In the genomic region with DNA sequence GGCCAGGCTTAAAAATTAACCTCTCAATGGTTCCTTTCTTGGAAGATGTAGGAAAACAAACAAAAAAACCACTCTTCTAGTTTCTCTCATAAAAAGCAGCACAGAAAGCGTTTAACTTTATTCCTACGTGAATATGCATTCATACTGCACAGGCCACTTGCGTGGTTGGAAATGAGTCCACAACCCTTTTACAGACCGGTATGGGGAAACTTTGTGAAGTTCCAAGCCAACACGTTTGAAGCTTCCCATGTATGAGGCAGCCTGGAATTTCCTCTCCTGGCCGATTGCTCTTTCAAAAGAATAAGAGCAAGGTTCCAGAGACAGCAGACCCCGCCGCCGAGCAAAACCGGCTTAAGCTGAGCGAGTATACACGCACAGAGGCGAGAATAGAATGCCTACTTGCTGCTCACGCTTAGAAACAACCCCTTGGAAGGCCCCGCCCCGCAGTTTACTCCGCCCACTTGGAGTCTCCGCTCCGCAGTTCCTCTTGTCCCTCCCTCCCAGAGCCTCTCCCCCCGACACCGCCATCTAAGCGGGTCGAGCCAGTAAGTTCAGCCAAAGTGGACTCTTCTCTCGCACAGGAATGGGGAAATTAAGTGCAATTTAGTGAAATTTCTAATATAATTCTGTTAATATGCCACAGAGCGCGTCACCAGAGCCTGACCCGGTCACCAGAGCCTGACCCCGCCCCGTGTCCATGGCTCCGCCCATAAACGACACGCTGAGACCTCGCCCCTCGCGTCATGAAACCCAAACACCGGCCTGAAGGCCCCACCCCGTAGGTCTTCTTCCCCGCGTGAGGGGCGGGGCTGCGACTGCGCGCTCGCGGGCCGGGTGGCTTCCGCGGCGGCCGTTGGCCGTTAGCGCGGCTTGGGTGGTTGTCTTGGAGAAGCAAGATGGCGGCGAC, we compare ENCODE assay signal across 8 mouse cellular contexts. TPM values are rescaled to one million over a fixed set of nuclear protein-coding genes. Genes with fewer than 3 reads are reported as not detected.
DNase-seq lines count a peak whose midpoint lies in the region; ATAC-seq lines count a peak whose summit lies in the region.
"Not testable (repeated sequence)": the region's sequence is repeated elsewhere in the genome, so short reads cannot be mapped to it uniquely, and the experiment has no call there.

A gene (plus strand): TSS at position 801 of the 907 bp plus-strand sequence.

- not testable (repeated sequence) for H3K4me1 ChIP-seq in embryonic facial prominence, embryonic 10.5 days; hindbrain, embryonic 16.5 days (ENCODE audit: control insufficient read depth, insufficient read depth, low read depth, low read length); lung, embryonic 16.5 days (replicated peaks; ENCODE audit: control insufficient read depth, insufficient read depth, low read length); neural tube, embryonic 15.5 days

- not testable (repeated sequence) for H3K9me3 ChIP-seq in embryonic facial prominence, embryonic 10.5 days; hindbrain, embryonic 16.5 days (ENCODE audit: control insufficient read depth, low read length); lung, embryonic 16.5 days (ENCODE audit: control insufficient read depth, low read length); neural tube, embryonic 15.5 days (replicated peaks)

- peak within 1 kb of the TSS; percentile 63 for H3K4me3 ChIP-seq in embryonic facial prominence, embryonic 10.5 days
- peak within 1 kb of the TSS; percentile 43 for H3K4me3 ChIP-seq in hindbrain, embryonic 16.5 days (ENCODE audit: low read length)
- H3K4me3 ChIP-seq in lung, embryonic 16.5 days (ENCODE audit: low read length): peak within 1 kb of the TSS; percentile 56
- H3K4me3 ChIP-seq in neural tube, embryonic 15.5 days (replicated peaks): peak within 1 kb of the TSS; percentile 50

- H3K4me2 ChIP-seq in hindbrain, embryonic 16.5 days (ENCODE audit: low read length): peak within 1 kb of the TSS; percentile 43
- peak within 1 kb of the TSS; percentile 43 for H3K4me2 ChIP-seq in lung, embryonic 16.5 days (ENCODE audit: low read depth, low read length)
- H3K4me2 ChIP-seq in neural tube, embryonic 15.5 days: peak within 1 kb of the TSS; percentile 48

- H3K27ac ChIP-seq in embryonic facial prominence, embryonic 10.5 days (replicated peaks): peak within 1 kb of the TSS; percentile 85
- not testable (repeated sequence) for H3K27ac ChIP-seq in hindbrain, embryonic 16.5 days (ENCODE audit: low read depth, low read length)
- H3K27ac ChIP-seq in lung, embryonic 16.5 days (ENCODE audit: low read length): peak within 1 kb of the TSS; percentile 46
- peak within 1 kb of the TSS; percentile 72 for H3K27ac ChIP-seq in neural tube, embryonic 15.5 days (replicated peaks)

- not testable (repeated sequence) for DNase-seq in embryonic facial prominence, embryonic 10.5 days (ENCODE audit: low spot score)
- DNase-seq in gastrocnemius, postnatal 25 days: peak; percentile 63
- peak; percentile 86 to 89 for DNase-seq in layer of hippocampus, postnatal 36 days
- DNase-seq in thymus, postnatal 4 days: peak; percentile 56

- peak within 1 kb of the TSS; percentile 49 for H3K9ac ChIP-seq in hindbrain, embryonic 16.5 days (ENCODE audit: low read depth, low read length)
- peak within 1 kb of the TSS; percentile 65 for H3K9ac ChIP-seq in lung, embryonic 16.5 days (ENCODE audit: low read length)
- peak within 1 kb of the TSS; percentile 47 for H3K9ac ChIP-seq in neural tube, embryonic 15.5 days (replicated peaks)

- H3K36me3 ChIP-seq in embryonic facial prominence, embryonic 10.5 days (replicated peaks): peaks cover 14% of the 10 kb centered on the region
- H3K36me3 ChIP-seq in hindbrain, embryonic 16.5 days (ENCODE audit: control insufficient read depth, insufficient read depth, low read length); lung, embryonic 16.5 days (ENCODE audit: control insufficient read depth, insufficient read depth, low read length); neural tube, embryonic 15.5 days: not testable (repeated sequence)

- WGBS in embryonic facial prominence, embryonic 10.5 days: 1% methylated on average over 23 of the region's 55 CpGs
- WGBS in hindbrain, embryonic 16.5 days: under 1% methylated on average over 12 of the region's 55 CpGs
- under 1% methylated on average over 13 of the region's 55 CpGs for WGBS in lung, embryonic 16.5 days
- WGBS in neural tube, embryonic 15.5 days: 2% methylated on average over 18 of the region's 55 CpGs

- peak; percentile 84 for ATAC-seq in activated CD4-positive, CD25-positive, alpha-beta regulatory T cell, adult 4 months
- peak; percentile 98 for ATAC-seq in hindbrain, embryonic 16.5 days
- ATAC-seq in lung, embryonic 16.5 days (ENCODE audit: low read depth): peak; percentile 98
- peak; percentile 97 for ATAC-seq in neural tube, embryonic 15.5 days (ENCODE audit: low FRiP score)

- H3K27me3 ChIP-seq in embryonic facial prominence, embryonic 10.5 days (replicated peaks; ENCODE audit: low read depth, poor library complexity, severe bottlenecking); hindbrain, embryonic 16.5 days (replicated peaks; ENCODE audit: control insufficient read depth, insufficient read depth, low read length); lung, embryonic 16.5 days (ENCODE audit: control insufficient read depth, insufficient read depth, low read depth, low read length); neural tube, embryonic 15.5 days (replicated peaks): not testable (repeated sequence)

RNA-seq across cellular contexts. Expression of the gene that starts here (rescaled TPM):
- 10 to 100 TPM; 20.7 to 25.4 TPM for polyA plus RNA-seq in activated CD4-positive, CD25-positive, alpha-beta regulatory T cell, adult 4 months (2017; shearing (Covaris generic))
- polyA plus RNA-seq in embryonic facial prominence, embryonic 10.5 days (2016; fragmentation: Nextera tagmentation; extraction: Ambion mirVana): 54.9 and 58.7 TPM in 2 replicates
- 10 to 100 TPM; 13.1 to 18.3 TPM for total RNA-seq in gastrocnemius, postnatal 25 days (2021)
- 31.4 and 32.0 TPM in 2 replicates for polyA plus RNA-seq in hindbrain, embryonic 16.5 days (2015; fragmentation: Nextera tagmentation; extraction: Ambion mirVana)
- total RNA-seq in layer of hippocampus, postnatal 36 days (2021): 10 to 100 TPM; 13.9 to 14.0 TPM
- polyA plus RNA-seq in lung, embryonic 16.5 days (2015; fragmentation: Nextera tagmentation; extraction: Ambion mirVana): 38.4 and 39.5 TPM in 2 replicates
- 29.3 and 31.3 TPM in 2 replicates for polyA plus RNA-seq in neural tube, embryonic 15.5 days (2015; fragmentation: Nextera tagmentation; extraction: Ambion mirVana)
